Mouse (Mus musculus) kidney, postnatal 10 days (tissue): ENCODE measurements at regions not wholly inside any gene's neighbourhood (a gene's known extent, or its start where the extent isn't known, plus 50 kb on each side); places are given as distances from the start of the nearest gene placed in this dataset.
A peak's percentile ranks its signal among the peaks of the same experiment; 100 is the strongest.

Source experiments
- DNase-seq: peaks from one replicate; pipeline ENCODE4 v3.0.0; 2021; ENCODE audit warnings: mixed read lengths

DNA sequence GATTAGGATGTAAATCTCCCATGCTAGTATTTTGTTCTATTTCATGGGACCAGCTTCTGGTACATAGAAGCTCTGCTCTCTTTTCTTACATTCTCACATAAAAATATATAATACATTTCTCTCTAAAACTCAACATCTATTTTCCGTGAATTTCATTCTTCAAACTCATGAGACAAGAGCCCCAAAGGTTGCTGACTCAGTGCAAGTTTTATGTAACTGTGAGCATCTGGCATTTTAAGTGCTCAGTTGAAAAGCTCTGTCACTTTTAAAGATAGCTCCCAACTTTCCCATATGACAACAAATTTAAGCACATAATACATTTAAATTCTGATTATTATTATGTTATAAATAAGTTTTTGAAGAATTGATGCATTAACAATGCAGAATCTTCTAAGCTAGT is 268.5 kb downstream of the AW209491 start:
- DNase-seq = no peak

DNA sequence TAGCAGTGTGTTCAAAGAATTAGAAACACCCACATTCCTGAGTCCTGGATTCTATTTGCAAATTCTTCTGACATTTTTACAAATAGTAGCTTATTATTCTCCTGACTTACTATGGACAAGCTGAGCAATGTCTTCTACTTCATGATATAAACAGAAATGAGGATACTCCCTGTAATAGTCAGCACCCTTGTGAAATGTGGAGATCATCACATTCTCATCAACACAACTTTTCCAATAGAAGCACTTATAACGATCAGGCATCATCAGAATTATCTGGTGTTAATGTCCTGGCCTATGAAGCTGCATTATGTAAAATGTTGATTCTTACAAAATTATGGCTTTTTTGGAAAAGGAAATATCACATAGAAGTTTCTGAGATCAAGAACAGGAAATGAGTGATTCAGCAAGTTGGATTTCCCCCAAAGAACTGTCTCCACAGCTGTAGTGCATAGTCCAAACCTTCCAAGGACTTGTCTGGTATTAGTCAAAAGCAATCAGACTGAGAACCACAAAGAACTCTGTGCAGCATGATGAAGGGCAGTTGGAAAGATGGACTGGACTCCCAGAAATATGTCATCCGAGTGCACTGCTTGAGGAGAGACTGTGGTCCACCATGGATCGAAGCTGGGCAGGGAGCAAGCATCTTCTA is 300.3 kb downstream of the AW209491 start:
- peak; percentile 18 for DNase-seq

DNA sequence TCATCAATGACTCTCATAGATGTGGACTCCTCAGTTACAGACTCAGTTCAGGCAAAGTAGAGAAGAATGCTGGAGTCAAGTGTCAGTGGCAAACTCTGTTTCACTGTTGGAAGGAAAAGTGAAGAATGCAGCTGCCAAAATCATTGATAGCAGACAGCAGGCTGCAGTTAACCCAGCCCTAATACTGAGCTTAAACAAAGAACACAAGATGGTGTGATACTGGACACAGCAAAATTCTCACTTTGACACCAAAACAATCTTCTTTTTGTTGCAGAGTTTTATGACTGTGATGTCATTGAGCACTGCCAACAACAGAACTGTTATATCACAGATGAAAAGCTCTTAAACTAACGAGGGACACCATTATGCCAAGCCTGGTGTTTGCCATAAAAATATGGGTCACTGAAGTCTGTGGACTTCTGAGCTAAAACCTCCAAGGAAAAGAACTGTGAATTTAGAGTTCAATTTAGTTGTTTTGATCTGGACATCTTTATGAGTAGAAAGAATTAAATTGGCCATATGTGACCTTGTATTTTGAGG is 336.3 kb downstream of the AW209491 start:
- no peak for DNase-seq

DNA sequence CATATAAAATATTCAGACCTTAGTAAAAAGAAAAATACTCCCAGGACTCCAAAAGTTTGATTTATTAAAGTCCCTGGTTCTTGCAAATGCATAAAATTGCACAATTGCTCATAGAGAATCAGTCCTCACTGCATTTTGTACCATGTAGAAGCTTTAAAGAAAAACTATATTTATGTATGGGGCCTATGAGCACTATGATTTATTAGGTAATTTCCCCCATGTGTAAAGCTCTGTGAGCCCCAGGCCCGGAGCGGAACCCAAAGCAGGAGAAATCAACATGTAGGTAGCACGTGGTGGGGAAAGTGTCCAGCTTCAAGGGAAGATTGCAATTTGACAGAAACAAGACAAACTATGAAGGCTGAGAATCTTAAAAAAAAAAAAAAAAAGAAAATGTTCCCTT is 372.7 kb downstream of the AW209491 start:
- DNase-seq = no peak

DNA sequence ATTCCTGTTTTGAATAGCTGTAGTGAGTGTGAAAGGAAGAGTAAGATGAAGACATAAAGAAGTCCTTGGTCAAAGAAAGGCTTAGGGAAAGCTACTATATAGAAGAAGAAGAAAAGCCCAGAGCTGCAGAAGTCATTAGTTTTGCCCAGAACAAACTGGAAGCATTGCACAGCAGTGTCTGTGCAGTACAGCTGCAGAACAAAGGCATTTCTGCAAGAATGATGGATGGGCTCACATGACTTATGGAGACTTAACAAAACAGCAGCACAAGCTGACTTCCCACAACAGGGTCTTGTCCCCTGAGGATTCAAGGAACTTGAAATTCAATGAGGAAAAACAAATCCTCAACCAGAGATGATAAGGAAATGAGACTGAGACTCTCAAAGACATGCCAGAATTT is 381.7 kb downstream of the AW209491 start:
- DNase-seq = peak; percentile 61

DNA sequence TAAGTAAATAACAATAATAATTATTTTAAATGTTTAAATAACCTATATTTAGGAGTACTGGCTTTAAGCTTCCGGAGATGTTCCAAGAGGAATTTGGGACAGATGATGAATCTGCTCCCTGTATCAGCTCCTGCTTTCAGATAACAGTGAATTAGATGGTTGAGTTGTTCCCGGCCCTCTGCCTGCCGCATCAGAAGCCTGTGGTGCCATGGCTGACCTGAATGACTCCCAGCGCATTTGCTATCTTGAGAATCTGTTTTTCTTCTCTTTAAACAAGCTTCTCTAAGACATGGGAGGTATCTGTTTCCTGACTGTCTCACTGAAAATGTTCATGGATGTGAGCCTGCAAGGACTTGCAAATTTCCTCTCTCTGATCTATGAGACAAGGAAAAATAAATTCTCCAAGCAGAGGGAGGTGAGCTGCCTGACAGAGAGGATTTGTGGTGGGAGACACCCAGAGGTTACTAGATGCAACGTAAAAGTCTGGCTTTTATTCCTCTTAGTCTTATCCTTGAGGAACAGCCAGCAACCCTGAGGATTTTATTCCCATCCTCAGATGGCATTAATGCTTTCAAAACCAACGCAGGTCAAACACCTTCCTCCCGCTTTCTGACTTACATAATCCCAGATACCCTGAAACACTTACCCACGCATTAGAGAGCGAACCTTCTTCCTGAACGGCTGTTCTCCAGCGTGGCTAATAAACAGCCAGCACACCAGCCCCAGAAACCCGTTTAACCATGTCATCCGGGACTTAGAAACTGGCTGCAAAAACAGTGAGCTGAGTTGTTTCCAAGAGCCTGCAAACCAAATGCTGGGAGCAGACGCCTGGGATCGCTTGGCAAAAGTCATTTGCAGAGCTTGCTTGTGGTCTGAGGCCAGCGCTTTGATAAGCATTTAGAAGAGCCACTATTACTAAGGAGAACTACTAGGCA is 389.1 kb downstream of the AW209491 start:
- DNase-seq = peak; percentile 14

DNA sequence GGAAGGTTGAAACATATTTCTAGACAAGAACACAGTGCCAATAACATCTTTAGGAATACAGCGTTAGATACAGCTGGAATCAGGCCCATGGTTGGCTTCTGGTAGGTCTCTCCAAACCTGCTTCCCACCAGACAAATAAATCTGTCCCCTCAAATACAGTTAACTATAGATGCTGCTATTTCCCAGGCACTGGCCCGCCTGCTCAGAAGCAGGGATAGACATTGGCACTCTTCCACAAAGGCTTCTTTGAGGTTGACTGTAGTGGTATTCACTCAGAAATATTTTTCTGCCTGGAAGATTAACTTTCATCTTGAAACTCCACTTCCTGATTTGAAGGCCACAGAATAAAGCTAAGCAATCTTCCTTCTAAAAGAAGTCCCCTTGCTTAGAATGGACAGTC is 396.6 kb downstream of the AW209491 start:
- no peak for DNase-seq

DNA sequence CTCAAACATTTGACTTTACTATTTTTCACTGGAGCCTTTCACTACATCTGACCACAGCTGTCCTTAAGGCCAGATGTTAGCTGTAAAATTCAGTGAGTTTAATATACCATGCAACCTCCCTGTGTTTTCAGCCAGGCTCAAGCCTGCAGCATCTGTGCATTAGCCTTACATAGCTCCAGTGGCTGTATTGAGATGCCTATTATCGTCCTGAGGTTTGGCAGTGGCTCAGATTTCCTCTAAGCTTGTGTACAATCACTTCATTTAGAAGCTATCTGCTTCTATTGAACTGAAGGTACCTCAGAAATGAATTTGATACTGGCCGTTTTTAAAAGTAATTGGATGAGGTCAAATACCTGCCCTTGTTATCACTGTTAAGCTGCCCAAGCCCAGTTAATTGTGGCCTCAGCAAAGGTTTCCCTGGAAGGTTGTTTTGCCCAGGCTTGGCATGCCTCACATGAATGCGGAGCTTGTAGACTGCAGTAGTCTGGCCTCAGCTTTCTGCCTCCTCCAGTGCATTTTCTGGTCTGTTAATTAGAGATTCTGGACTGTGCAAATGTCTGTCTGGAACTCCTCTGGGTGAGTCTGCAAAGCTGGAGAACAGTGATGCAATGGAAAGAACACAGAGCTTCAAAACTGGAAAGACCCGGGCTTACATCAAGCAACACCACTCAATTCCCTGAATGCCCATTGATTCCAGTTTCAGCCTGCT is 410.2 kb upstream of the Gli3 start:
- DNase-seq = no peak

DNA sequence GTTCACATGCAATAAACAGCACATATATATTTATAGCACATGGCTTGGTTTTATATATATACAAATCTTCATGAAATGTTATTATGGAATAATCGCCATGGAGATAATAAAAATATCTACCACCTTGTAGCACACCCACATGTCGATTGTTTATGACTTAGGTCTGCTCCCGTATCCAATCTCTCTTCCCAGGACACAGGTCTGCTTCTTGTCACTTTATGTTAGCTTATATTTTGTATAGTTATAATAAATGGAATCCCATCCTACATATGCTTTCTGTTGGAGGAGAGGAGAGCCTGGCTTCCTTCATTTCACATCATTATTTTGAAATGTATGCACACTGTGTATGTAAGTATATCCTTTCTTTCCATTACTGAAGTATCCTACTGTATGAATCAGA is 408.3 kb upstream of the Gli3 start:
- DNase-seq = no peak

DNA sequence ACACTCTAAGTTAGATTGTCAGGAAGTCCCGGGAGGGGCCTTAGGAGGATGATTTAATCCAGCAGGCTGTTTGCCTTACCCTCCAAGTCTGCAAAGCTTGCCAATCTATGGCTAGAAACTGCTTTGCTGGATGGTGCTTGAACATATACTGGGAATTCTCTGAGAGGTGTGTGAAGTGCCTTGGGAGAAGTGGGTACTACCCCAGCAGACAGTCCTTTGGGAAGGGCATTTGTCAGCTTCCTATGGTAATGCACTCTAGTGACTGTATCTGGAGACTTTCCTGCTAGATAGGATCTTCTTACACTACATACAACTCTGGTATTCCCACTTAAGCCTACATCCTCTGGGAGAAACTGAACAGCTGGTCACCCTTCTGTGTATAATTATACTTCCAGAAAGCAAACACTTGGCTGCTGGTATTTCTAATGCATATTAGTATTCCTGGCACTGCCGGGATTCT is 384.4 kb upstream of the Gli3 start:
- DNase-seq = no peak

DNA sequence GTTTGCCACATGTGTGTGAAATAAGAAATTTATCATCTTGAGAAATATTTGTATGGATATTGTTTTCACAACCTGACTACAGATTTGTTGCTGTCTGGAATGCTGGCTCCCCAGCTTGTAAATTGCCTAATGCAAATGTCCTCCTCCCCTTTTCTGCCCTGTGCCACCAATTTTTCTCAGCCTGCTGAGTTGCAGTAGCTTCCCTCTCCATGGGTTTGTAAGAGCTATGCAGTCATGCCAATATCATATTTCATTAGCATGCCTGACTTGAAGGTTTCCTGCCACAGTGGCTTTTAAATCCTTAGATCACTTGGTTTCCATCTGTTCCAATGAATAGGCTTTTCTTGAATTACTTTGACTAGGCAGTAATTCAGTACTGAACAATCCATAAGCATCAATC is 383.9 kb upstream of the Gli3 start:
- no peak for DNase-seq

DNA sequence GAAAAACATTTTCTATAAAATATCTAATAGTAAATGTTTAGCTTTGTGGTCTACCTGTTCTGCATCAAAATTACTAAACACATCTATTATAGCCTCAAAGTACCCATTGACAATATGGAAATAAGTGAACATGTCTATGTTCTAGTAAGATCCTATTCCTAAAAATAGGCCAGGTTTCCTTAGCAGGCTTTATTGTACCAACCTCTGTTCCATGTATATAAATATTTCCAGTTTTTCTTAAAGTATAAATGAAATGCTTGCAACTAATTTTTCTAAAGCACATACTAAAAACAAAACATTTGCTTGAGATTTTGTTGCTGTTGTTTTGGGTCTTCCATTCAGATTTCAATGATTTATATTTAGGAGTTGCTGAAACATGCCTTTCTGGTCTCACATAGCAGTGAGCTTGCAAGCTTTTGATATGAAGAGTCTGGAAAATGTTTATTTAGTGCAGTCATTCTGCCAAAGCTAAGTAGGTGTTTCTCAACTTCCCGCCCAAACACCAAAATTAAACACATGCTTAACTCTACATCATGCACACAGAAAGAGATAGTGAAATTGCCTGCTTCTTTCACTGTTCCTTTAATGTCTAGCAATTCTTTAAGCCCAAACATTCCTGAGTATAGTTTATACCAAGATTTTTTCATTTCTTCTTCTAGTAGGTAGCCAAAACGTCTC is 380.6 kb upstream of the Gli3 start:
- no peak for DNase-seq

DNA sequence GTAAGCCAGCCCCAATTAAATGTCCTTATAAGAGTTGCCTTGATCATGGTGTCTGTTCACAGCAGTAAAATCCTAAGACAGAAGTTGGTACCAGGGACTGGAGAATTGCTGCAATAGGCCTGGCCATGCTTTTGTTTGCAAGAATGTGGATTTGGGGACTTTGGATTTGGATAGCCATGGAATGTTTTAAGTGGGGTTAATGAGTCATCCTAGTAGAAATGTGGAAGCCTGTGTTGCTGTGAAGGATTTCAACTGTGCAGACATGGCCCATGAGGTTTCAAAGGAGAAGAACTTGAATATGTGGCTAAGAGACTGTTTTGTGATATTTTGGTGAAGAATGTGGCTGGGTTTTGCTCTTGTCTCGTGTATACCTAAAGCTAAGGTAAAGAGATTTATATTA is 368.2 kb upstream of the Gli3 start:
- DNase-seq = no peak

DNA sequence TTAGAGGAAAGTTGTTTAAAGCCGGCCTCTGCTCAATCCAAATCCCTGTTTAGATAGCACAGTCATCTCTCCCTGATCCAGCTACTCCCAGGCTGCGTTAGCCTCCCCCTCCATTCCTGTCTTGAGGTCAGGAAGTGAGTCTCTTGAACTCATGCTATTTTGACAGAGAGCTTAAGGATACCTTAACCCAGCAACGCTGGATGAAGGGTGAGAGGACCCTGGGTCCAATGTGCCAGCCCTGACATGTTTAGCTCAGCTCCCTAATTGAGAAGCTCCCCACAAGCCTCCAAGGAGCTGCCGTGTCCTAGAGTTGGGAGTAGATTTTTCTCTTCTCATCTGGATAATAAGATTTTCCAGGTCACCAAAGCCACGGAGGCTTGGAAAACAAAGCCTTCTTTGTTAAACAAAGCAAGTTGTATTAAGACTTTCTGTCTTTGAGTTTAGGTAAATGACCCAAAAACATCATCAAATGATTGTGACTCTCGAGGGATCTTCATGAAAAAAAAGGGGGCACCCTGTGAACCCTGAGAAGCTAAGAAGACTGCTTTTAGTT is 355.2 kb upstream of the Gli3 start:
- no peak for DNase-seq

DNA sequence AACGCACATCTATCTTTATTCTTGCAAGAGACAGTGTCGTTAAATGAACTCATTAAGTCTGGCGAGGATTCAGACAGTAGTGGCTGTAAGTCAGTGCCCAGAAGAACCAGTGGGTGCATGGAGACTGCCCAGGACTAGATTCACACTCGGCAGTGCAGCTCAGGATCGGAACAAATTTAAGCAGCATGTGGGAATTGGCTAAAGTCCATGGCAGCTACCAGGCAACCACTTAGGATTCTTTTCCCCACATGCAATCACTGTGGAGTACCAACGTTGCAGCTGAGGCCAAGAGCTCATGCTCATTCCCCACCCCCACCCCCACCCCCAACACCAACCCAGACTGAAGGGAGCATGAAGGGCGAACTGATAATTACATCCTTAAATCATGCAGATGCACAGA is 349.7 kb upstream of the Gli3 start:
- no peak for DNase-seq

DNA sequence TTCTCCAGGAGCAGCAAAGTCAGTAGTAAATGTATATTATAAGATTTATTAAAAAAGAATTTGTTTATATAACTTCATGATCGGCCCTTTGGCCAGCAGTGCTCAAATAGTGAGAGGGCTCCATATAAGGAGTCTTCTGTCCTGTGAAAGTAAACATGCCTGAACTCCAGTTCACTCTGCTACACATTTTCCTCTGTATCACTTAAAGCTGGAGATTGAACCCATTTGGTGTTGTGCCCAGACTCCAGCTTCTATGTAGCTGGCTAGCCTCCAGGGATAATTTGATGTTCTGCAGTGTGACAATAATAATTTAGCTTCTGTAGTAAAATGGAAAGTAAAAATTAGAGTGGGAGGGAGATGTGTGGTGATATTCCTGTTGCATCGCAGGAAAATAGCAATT is 332.8 kb upstream of the Gli3 start:
- DNase-seq = no peak

DNA sequence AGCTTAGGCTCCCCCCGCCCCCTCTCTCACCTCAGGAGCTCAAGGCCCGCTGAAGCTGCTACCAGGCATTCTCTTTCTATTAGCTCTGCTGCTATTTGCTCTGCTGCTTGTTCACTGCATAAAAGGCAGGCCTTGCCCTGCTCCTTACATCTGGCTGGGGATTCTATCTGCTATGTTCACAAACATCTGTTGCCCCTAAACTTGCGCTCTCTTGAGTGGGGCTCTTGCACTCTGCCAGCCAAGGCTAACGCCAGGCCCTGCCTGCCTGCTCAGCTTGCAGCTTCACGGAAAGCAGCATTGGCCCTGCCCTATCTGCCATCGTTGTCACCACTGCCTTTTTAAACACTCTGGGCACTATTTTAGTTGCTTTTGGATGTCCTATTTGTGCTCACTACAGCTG is 316.9 kb upstream of the Gli3 start:
- DNase-seq = no peak

DNA sequence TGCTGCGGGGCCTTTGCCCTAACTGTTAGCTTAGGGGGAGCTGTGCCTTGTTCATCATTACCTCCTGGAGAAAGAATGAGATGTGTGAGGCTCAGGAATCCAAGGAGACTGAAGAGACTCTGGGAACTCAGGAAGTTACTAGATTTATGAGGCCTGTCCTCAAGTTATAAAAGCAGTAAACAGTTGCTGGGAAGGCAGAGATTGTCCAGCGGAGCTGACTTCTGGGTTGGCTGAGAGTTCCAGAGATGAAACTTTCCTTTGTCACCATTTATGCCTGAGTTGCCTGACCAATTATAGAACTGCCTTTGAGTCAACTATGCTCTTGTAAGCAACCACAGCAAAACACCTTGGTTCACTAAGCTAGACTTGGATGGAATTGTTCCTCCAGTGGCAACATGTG is 282.1 kb upstream of the Gli3 start:
- no peak for DNase-seq

DNA sequence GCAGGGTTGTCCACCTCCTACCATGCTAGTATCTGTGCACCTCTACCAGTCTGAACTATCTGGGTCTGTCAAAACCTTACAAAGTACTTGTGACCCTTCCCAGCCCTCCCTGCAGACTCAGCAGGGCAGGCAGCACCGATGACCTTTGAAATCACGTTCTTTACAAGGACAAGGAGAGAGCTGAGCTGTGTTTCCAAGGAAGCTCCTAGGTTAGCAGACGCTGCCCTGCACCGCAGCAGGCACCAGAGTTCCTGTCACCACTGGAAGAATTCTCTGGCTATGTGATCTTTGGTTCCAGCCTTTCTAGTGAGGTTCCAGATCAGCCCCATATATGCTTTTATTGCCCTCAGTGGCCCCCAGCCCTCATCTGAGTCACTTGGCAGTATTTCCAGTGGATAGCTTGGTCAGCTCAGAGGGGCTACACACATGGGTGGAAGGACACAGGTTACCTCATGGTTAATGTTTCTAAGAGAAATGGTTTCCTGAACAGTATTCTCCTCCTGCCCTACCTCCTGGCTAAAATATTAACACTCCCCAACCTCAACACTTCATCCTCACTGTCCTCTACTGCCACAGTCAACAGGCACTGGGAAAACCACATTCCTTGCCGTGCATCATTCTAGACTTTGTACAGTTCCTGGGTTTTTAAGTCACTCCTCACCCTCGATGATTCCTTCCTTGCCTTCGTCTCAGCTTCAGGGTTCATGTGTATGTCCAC is 251.2 kb upstream of the Gli3 start:
- peak; percentile 8 for DNase-seq

DNA sequence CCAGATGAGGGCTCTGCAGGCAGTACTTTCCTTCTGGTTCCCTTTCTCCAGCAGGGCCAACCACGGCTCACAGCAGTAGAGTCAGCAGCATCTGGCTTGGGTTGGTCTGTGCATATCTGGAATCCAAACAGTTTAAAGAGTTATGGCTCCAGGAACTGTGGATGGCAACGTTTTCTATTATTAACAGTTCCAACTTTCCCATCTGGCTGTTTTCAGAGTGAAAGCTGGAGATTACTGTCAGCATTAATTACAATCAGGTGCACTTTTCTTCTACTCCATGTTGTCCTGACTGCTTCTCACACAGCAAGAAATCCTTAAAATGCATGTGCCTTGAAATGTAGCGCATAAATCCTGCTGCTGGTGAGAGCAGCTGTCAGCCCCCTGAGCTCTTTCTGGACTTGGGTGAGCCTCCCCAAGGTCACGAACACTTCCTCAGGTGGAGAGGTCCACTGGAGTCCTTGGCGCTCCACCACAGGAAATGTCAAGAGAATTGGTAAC is 250.6 kb upstream of the Gli3 start:
- peak; percentile 21 for DNase-seq

DNA sequence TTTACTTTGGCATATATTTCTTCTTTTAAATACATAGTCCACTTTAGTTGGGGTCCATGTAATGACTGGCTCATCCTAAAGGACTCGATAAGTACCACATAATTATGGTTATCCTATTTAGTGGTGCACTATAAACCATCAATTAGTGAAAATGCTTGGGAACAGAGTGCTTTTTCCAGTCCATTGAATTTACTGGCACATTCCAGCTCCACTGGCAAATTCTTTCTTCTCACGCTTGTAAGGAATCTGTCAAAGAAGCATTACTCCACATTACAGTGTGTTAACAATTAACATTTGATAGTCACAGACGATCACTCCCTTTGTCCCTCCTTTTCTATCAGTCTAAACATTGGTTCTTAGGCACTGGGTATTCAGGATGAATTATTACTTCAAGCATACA is 241.7 kb upstream of the Gli3 start:
- no peak for DNase-seq

DNA sequence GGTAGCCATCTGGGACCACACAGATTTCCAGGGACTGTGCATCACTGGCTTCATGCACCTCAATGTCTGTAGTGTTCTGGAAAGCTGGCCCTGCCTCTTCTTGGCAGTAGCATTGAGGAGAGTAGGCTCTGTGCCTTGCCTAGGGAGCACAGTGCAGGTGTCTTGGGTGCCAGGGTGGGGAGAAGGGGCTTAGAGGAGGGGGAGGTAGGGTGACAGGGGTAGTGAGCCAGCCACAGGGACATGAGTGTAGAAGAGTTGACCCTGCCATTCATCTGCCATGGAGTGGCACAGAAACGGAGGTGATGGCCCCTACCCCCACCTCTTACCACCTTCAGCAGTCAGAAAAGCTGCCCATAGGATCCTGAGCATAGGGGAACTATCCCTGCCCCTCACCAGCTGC is 235.4 kb upstream of the Gli3 start:
- no peak for DNase-seq
